In the genomic region with DNA sequence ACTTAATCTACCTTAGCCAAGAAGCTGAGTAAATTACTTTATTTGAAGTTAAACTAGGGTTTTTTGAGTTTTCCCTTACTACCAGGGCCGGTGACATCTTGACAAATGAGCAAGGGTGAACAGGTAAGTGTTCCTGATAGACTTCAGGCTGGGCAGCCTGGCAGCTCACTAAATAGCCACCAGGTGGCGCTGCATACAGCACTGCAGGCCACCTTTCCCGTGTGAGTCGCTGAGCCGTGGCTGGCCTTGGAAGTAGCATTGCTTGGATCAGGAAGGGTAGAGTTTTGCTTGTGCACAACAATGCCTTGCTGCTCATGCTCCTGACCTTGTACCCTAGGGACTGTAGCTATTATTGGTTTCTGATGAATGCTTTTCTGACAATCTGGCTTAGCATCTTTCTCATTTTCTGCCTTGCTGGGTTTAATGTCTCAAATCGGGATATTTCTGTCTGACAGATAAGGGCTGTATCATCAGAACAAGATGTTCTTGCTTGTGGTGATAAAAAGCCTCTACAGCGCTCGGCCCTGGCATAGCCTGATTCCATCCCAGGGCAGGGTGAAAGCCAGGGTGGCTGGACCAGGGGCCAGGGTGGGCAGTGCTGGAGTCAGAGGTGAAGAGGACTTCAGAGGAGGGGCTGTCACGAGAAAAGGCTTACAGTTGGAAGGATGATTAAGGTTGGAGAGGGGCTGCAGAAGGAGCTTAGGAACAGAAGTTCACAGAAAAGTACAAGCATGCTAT, we compare ENCODE assay signal across 9 mouse cellular contexts. TPM values are rescaled to one million over a fixed set of nuclear protein-coding genes. Genes with fewer than 3 reads are reported as not detected.
DNase-seq lines count a peak whose midpoint lies in the region; ATAC-seq lines count a peak whose summit lies in the region.
"Had no signal": no experiment of that assay in that cellular context is flagged by ENCODE, and none has a peak within 500 bp of the region (broad histone marks: within the 10 kb centered on the region; RNA-seq: fewer than 3 reads in every experiment).

No protein-coding gene starts in this region.

- no peak overlapping the region for H3K4me3 ChIP-seq in forebrain, embryonic 15.5 days
- no peak overlapping the region for H3K4me3 ChIP-seq in hindbrain, embryonic 13.5 days
- H3K4me3 ChIP-seq: heart, embryonic 13.5 days had no signal

- no peaks in the 10 kb centered on the region for H3K9me3 ChIP-seq in forebrain, embryonic 15.5 days
- H3K9me3 ChIP-seq in hindbrain, embryonic 13.5 days = no peaks in the 10 kb centered on the region
- H3K9me3 ChIP-seq: heart, embryonic 13.5 days had no signal

- peak; percentile 43 for DNase-seq in Muller cell, postnatal 12 days (ENCODE audit: inconsistent ontology term)
- peak; percentile 81 to 88 for DNase-seq in cerebellum, adult 18-20 months
- DNase-seq in layer of hippocampus, adult 9-11 months = peak; percentile 68
- peak; percentile 77 for DNase-seq in lung, postnatal 36 days
- DNase-seq in retina, postnatal 1 day = peak; percentile 78
- peak; percentile 46 to 51 for DNase-seq in urinary bladder, adult 18-20 months (ENCODE audit: low spot score in 2 of 2)

- no peak overlapping the region for H3K4me2 ChIP-seq in forebrain, embryonic 15.5 days (replicated peaks)
- H3K4me2 ChIP-seq in hindbrain, embryonic 13.5 days = no peak overlapping the region
- H3K4me2 ChIP-seq: heart, embryonic 13.5 days had no signal

- ATAC-seq in forebrain, embryonic 15.5 days (replicated peaks) = peak; percentile 79
- ATAC-seq in hindbrain, embryonic 13.5 days (ENCODE audit: low FRiP score) = peak; percentile 73; the same call in 1 of the 2 replicates

- H3K4me1 ChIP-seq in forebrain, embryonic 15.5 days = peaks cover 2% of the 10 kb centered on the region; the same call in 1 of the 2 replicates
- H3K4me1 ChIP-seq in hindbrain, embryonic 13.5 days (replicated peaks) = peaks cover 4% of the 10 kb centered on the region

- 37% methylated on average over 9 of the region's 9 CpGs for WGBS in forebrain, embryonic 15.5 days
- WGBS in hindbrain, embryonic 13.5 days = 29% methylated on average over 9 of the region's 9 CpGs

- H3K27me3 ChIP-seq in forebrain, embryonic 15.5 days = no peaks in the 10 kb centered on the region
- H3K27me3 ChIP-seq in hindbrain, embryonic 13.5 days = 0 out of 2 replicates have a peak, but pooled peaks cover 5% of the 10 kb centered on the region
- H3K27me3 ChIP-seq: heart, embryonic 13.5 days had no signal

- H3K9ac ChIP-seq in forebrain, embryonic 15.5 days (replicated peaks) = no peak overlapping the region
- no peak overlapping the region for H3K9ac ChIP-seq in hindbrain, embryonic 13.5 days
- H3K9ac ChIP-seq: heart, embryonic 13.5 days had no signal

- H3K27ac ChIP-seq in forebrain, embryonic 15.5 days (replicated peaks) = no peak overlapping the region
- no peak overlapping the region for H3K27ac ChIP-seq in hindbrain, embryonic 13.5 days
- H3K27ac ChIP-seq: heart, embryonic 13.5 days had no signal

- H3K36me3 ChIP-seq in forebrain, embryonic 15.5 days = no peaks in the 10 kb centered on the region
- no peaks in the 10 kb centered on the region for H3K36me3 ChIP-seq in hindbrain, embryonic 13.5 days
- H3K36me3 ChIP-seq: heart, embryonic 13.5 days had no signal

RNA-seq across cellular contexts. Expression of gene Dclk3, which starts 58.4 kb away (rescaled TPM):
- 5.3 and 5.4 TPM in 2 replicates for polyA plus RNA-seq in forebrain, embryonic 15.5 days (2015; fragmentation: Nextera tagmentation; extraction: Ambion mirVana)
- 4.4 and 4.9 TPM in 2 replicates for polyA plus RNA-seq in hindbrain, embryonic 13.5 days (2015; fragmentation: Nextera tagmentation; extraction: Ambion mirVana)
